Mouse (Mus musculus) mesoderm, embryonic 11.5 days (tissue): ENCODE data around the gene Rac3.
A peak's percentile ranks its signal among the peaks of the same experiment; 100 is the strongest.

Experiments
- DNase-seq: peaks from one replicate; pipeline ENCODE4 v3.0.0-alpha.2; 2012; ENCODE audit warnings: low read depth, low spot score

The Rac3 gene

DNA sequence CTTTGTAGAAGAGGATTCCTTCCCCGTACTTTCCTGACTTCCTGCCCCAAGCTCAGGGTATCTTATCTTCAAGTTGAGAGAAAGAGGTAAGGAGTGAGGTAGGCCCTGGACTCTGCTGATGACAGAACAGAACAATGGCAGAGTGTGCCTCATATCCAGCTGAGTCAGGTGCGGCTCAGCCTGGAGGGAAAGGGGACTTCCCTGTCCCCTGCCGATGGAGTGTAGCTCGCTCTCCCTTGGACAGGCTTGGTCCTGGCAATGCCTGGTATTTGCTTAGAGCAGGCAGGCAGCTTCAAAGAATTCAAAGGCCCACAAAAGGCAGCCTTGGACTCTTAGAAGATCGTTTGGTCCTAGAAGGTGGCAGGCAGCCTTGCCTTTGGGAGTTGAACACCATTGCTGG is 15.2 kb upstream of the Rac3 start:
- no peak for DNase-seq

DNA sequence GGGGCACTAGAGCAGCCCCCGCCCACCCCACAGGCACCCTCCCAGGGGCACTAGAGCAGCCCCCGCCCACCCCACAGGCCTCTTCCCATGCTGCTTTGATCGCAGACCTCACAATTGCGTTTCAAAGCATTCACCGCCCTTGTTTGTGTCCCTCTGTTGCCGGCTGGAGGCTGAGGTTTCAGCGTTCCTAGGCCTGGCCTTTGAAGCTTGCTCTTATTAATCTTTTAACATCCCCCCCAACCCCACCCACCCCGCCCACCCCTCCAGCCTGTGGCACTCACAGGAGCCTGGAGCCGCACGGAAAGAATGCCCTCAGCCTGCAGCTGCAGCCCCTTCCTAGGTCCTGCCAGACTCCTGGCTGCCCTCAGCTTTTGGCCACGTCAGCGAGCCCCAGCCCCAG is 14.0 kb upstream of the Rac3 start:
- no peak for DNase-seq

- no peak for DNase-seq
Observed at GRCm38 (mm10) chr11:120707969-120708368, 13.3 kb upstream of the Rac3 start.

- no peak for DNase-seq
Observed at GRCm38 (mm10) chr11:120709551-120709950, 11.7 kb upstream of the Rac3 start.

DNA sequence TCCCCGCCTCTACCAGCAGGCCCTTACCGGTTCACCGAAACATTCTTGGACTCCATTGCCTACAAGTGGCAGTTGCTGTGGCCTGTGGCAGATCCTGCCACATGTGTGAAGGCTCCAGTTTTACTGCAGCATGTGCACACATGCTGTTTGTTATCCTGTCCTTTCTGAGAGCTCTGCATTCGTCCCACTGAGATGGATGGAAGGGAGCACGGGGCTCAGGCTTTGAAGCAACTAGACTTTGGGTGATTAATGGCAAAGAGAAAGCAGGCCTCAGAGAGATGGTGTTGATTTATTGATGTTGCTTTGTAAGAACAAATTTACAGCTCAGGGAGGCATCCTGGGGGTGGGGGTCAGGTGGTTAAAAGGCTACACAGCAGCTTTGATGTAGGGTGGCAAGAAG is 10.6 kb upstream of the Rac3 start:
- DNase-seq = peak; percentile 75

DNA sequence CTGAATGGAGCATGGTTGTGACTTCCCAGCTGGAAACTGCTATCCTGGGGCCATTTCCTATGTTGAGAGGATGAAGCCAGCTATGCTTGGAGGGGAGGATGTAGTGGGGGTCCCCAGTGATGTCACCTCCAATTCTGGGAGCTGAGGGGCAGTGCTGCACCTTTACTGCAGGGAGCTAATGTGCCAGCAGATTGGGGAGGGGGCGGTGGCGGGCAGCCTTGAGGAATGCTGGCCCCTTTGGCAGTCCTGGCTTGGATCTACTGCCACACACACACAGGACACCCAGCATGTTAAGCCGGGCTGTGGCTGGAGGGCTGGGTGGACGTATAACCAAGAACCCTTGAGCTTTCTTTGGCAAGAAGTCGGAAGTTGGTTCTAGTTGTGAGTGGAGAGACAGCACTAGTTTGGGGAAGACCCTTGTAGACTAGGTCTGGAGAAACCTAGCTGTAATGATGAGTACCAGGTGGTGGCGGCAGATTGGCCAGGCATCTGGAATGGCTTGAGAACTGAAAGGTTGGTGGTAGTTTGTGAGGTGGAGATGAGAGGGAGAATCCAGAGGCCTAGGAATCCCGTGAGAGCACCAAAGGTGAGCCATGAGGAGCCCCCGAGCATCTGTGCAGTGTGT is 9.2 kb upstream of the Rac3 start:
- DNase-seq = no peak

GRCm38 (mm10) chr11:120712771-120713568 is 8.3 kb upstream of the Rac3 start:
- DNase-seq = no peak

DNA sequence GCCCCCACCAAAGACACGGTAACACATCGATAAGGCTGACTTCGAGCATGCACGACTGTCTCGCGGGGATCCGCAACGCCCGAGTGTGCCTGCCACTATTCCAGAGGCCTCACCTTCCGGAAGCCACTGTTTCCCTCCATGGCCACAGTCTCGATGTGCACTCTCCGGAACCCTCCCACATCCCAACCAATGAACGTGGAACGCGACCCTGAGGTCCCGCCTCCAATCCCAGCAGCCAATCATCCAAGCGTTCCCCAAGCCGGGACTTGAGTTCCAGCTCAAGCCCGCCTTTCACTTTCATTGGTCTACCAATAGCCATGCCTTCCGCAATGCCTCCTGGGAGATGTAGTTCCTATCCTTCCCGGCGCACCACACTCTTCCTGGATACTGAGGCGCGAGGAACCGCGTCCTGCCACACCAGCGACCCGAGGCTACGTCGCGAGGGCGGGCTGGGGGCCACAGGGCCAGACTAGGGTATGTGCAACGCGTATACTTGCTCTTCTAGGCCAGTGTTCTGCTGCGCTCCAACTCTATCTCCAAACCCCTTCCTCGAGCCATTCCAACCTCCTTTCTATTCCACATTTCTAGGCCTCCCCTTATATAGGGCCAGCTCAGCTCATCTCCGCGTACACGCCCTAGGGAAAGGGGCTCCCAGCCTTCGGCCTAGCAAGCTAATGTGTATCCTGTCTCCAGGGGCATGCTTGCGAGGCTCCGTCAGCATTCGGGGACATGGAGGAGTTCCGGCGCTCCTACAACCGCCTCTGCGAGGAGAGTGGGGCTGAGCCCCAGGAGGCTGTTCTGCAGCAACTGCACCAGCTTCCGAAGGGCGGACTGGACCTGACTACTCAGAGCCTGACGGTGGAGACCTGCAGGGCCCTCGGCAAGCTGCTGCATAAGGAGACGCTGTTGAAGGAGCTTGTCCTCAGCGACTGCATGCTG is 7.4 kb upstream of the Rac3 start, which contains the start of the genes Cenpx and Lrrc45:
Gene Cenpx, minus strand, starts transcription at position 159 of the 939 bp plus-strand sequence.
Gene Lrrc45, plus strand, starts transcription at position 346 of the 939 bp plus-strand sequence.
- peak; percentile 99 for DNase-seq

DNA sequence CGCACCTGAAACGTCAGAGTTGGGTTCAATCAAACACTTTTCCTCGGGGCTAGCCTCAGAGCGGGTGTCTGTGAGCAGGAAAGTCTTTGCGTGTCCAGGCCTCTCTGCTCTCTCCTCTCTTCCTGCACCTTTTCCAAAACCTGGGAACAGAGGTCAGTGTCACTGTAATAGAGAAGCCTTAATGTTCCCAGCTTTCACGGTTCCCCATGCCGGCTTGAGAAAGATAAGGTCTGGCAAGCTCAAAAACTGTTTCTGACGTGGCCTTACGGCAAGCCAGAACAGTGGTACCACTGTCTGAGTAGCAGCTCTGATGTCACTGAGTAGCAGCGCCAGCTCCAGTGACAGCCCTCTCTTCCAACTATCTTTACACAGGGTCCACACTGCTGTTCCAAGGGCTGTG is 6.7 kb upstream of the Rac3 start:
- no peak for DNase-seq

- no peak for DNase-seq
Observed at GRCm38 (mm10) chr11:120715131-120715530, 6.1 kb upstream of the Rac3 start.

DNA sequence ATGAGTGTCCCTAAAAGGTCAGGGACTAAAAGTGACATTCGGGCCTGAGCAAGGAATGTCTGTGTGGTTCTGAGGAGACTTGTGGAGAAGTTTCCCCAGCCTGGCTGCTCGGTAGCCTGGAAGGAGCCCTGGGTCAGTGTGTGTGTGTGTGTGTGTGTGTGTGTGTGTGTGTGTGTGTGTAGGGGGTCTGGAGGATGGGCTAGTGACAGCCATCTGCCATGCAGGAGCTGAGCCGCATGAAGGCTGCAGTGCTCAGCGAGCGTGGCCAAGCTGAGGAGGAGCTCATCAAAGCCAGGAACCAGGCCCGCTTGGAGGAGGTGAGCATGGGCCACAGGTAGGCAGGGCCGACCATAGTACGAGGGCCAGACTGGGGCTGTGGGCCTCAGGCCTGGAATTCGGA is 2.0 kb upstream of the Rac3 start:
- no peak for DNase-seq

- no peak for DNase-seq
Observed at GRCm38 (mm10) chr11:120719841-120720376, 1.4 kb upstream of the Rac3 start.

GRCm38 (mm10) chr11:120720450-120720849 is 820 bp upstream of the Rac3 start:
- peak; percentile 94 for DNase-seq

DNA sequence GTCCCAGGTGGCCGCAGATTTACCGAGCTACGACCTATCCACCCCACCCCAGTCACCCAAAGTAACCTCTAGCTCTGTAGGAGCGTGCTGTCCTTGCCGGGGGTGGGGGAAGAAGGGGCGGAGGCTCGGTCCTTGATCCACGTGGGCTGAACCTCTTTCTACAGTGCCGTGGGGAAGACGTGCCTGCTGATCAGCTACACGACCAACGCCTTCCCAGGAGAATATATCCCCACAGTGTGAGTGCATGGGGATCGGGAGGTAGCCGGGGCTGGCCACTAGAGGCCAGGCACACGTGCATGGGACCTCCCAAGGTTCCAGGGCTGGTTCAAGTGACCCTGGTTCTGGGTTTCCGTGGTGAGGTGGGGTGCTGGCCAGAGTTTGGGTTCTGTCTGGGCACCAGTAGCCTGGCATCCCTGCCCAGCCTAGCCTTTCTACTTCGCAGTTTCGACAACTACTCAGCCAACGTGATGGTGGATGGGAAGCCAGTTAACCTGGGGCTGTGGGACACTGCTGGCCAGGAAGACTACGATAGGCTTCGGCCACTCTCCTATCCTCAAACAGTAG is 879 bp downstream of the Rac3 start:
- DNase-seq = no peak

- DNase-seq = no peak
Observed at GRCm38 (mm10) chr11:120722761-120723382, 1.6 kb downstream of the Rac3 start.

DNA sequence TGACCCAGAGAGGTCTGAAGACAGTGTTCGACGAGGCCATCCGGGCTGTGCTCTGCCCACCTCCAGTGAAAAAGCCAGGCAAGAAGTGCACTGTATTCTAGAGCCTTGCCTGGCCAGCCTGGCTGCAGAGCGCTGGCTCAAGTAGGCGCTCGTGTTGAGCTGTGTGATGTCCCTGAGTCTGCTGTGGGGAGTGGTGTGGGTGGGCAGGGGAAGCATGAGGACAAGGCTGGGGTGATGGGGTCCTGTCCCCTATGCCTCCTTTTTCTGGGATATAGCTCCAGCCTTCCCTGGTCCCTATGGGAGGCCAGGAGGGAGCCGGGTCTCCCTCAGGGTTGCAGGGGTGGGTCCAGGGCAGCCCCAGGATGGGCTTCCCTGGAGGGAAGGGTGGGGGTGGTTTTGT is 2.2 kb downstream of the Rac3 start:
- DNase-seq = no peak

- no peak for DNase-seq
Observed at GRCm38 (mm10) chr11:120726243-120727168, 5.2 kb downstream of the Rac3 start.

DNA sequence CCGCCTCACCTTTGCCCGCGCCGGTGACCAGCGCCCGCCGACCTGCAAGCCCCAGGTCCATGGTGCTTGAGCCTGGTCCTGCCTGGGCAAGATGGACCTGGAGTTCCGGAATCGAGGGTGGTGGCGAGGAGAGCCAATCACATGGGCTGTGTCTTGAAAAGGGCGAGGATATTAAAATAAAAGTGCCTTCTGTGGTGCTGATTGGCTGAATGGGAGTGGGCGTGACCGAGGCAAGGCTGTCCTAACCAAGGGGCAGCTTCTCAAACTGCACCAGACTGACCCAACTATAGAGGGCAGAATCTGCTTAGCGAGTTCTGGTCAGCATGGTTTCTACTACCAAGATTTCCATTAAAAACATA is 5.9 kb downstream of the Rac3 start, which contains the start of gene Dcxr:
Gene Dcxr, minus strand, starts transcription at position 113 of the 359 bp plus-strand sequence.
- DNase-seq = peak; percentile 93

- DNase-seq = no peak
Observed at GRCm38 (mm10) chr11:120727564-120727963, 6.3 kb downstream of the Rac3 start.
